Mouse (Mus musculus) fibroblast of lung, adult 2 months (primary cell): Measurements from ENCODE around the gene F12.

Experiments
- DNase-seq: peaks from one replicate; pipeline ENCODE4 v3.0.0-alpha.2; 2011; ENCODE audit warnings: low read depth

The F12 gene

DNA sequence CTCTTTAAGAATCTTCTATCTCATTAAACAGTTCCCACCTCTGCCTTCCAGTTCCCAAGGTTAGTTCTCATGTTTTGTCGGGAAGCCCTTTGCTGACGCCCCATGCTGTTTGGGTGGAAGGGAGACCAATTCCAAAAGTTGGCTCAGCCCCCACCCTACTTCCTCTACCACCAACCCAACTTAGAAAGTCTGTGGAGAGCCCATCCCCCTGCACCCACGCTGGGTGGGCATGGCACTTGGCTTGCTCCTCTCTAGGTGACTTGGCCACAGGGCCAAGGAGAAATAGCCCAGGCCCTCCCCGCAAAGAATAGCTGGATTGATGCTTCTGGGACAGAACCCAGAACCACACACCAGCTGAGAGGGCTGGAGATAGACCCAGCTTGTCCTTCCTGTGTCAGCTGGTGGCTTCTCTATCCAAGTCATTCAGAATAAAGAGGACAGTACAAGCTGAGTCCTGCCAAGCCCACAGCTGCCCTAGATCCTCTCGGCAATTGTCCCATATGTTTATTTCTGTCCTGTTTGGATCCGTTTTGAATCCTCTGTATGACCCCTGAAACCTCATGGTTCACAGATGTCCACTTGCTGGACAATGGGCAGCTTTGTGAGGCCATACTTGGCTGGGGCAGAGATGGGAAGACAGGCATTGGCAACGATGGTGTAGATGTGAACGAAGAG lies 55.4 kb downstream of the F12 start:
- DNase-seq, result no peak

DNA sequence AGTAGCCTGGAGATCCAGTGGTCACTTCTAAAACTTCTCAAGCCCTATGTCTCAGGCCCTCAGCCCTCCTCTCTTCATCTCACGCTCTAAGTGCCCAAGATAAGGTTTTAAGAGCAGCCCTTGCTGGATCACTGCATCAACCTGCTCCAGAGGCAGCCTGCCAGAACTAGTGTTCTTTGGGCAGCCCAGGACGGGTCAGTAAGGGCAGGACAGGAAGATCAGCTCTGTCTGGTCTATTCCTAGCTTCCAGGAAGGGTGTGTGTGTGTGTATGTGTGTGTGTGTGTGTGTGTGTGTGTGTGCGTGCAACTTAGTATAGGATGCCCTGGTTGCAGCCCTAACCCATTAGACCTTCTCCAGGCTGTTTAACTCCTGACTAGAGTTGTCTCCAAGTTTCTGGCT lies 56.4 kb downstream of the F12 start:
- no peak for DNase-seq

DNA sequence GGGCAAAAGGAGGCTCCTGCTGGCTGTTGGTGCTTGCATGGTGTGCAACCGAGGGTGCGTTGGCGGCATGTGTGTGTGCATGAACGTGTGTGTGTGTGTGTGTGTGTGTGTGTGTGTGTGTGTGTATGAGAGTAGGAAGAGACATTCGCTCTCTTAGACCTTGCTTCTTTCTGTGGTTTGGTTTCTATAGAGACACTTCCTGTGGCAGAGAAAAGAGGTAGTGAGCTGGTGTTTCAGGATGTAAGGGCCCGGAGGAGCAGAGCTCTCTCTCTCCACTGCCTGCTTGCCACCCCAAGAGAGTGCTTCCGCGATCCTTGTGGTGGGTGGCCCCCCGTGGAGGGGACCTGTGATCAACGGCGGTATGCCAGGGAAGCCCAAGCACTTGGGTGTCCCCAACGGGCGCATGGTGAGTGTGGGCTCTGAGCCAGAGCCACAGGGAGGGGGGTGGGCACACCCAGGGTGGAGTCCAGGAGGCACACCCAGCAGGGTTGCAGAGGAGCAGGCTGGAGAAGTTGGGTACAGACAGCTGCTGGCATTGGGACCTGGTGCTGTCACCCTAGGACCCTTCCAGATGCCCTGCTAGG lies 57.0 kb downstream of the F12 start, which contains the start of gene Rgs14:
TSS of gene Rgs14 (plus strand) at position 202 of the 584 bp plus-strand sequence.
- no peak for DNase-seq

GRCm38 (mm10) chr13:55368401-55368800 lies 58.2 kb downstream of the F12 start:
- DNase-seq, result no peak
